ENCODE assay signal across 7 mouse cellular contexts in the genomic region with DNA sequence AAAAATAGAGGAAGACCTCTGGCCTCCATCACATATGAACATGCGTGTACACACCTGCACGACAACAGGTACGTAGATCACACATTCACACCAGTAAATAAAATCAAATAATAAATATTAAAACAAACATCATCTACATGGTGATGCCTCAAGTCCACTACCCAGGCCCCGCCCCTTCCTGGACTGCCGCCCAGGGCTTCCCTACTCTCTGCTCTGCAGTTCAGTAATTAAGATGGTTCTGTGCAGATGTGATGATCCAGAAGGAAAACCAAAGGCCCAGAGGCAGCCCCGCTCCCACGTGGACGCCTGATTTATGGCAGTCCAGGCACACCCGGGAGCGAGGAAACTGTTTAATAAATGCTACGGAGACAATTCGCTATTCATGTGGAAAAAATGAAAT.
A peak's percentile ranks its signal among the peaks of the same experiment; 100 is the strongest.
DNase-seq lines count a peak whose midpoint lies in the region; ATAC-seq and TF ChIP-seq lines count a peak whose summit lies in the region.
"Not testable (repeated sequence)": the region's sequence is repeated elsewhere in the genome, so short reads cannot be mapped to it uniquely, and the experiment has no call there.

No protein-coding gene starts in this region.

- not testable (repeated sequence) for H3K27me3 ChIP-seq in hindbrain, embryonic 15.5 days

- intact Hi-C loops in gastrocnemius, adult 2 months (cut with DNase I), result not testable (repeated sequence)

- H3K9ac ChIP-seq in hindbrain, embryonic 15.5 days, result not testable (repeated sequence)

- peak; percentile 36 for DNase-seq in adrenal gland, adult 2 months
- peak; percentile 27 for DNase-seq in gastrocnemius, adult 2 months
- DNase-seq in kidney, adult 9 months, result peak; percentile 27
- peak; percentile 83 to 87 for DNase-seq in kidney, postnatal 4 days
- peak; percentile 7 for DNase-seq in lung, postnatal 36 days
- DNase-seq in ovary, postnatal 14 days (ENCODE audit: low spot score), result peak; percentile 23

- 61% methylated on average over 12 of the region's 12 CpGs for WGBS in hindbrain, embryonic 15.5 days

- ATAC-seq in hindbrain, embryonic 15.5 days (ENCODE audit: low FRiP score, low read depth), result 0 out of 2 replicates have a peak, but pooled peaks have one; percentile 43

- H3K36me3 ChIP-seq in hindbrain, embryonic 15.5 days, result not testable (repeated sequence)

- TF ChIP-seq CTCF in gastrocnemius, adult 2 months (IDR thresholded peaks at IDR 0.05), result not testable (repeated sequence)

- not testable (repeated sequence) for H3K9me3 ChIP-seq in hindbrain, embryonic 15.5 days

- H3K4me1 ChIP-seq in hindbrain, embryonic 15.5 days (replicated peaks), result not testable (repeated sequence)

- H3K4me3 ChIP-seq in gastrocnemius, adult 2 months; hindbrain, embryonic 15.5 days: not testable (repeated sequence)

- not testable (repeated sequence) for H3K4me2 ChIP-seq in hindbrain, embryonic 15.5 days

- H3K27ac ChIP-seq in gastrocnemius, adult 2 months; hindbrain, embryonic 15.5 days (replicated peaks): not testable (repeated sequence)

Comparison
In these comparisons a context has a peak if more than half of its experiments do, and no peak if none do; other contexts are left out.
1. DNase-seq: peak in every context shown above with its lines; median percentile 85 in kidney, postnatal 4 days; 36 in adrenal gland, adult 2 months; 27 in gastrocnemius, adult 2 months; 27 in kidney, adult 9 months; 23 in ovary, postnatal 14 days; 7 in lung, postnatal 36 days.